Mouse (Mus musculus) embryonic facial prominence, embryonic 10.5 days (tissue): ENCODE results near the gene Engase. TPM values are rescaled to one million over a fixed set of nuclear protein-coding genes. Genes with fewer than 3 reads are reported as not detected.

Source experiments
- DNase-seq: peaks from one replicate; pipeline ENCODE4 v3.0.0-alpha.2; 2017; ENCODE audit warnings: low spot score
- H3K27ac ChIP-seq: fragments of 300-500 bp; sonication (generic); replicated peaks from 2 replicates; pipeline ENCODE4 v1.5.1; 2016; ENCODE audit warnings: mild to moderate bottlenecking
- H3K27me3 ChIP-seq: fragments of 300-500 bp; sonication (generic); replicated peaks from 2 replicates; pipeline ENCODE4 v1.6.1; 2016; ENCODE audit warnings: low read depth, mild to moderate bottlenecking; ENCODE audit not compliant: poor library complexity, severe bottlenecking
- H3K36me3 ChIP-seq: fragments of 300-500 bp; sonication (generic); replicated peaks from 2 replicates; pipeline ENCODE4 v1.6.1; 2016; ENCODE audit warnings: mild to moderate bottlenecking, moderate library complexity
- H3K4me1 ChIP-seq: fragments of 300-500 bp; sonication (generic); 2 replicates; pipeline ENCODE4 v1.6.1; 2016
- H3K4me3 ChIP-seq: fragments of 300-500 bp; sonication (generic); 2 replicates; pipeline ENCODE4 v1.5.1; 2016; ENCODE audit warnings: mild to moderate bottlenecking, moderate library complexity
- H3K9me3 ChIP-seq: fragments of 300-500 bp; sonication (generic); 2 replicates; pipeline ENCODE4 v1.6.1; 2016; ENCODE audit warnings: mild to moderate bottlenecking
- WGBS: fragments of 180-500 bp; shearing (Covaris S2); methylation state at CpG from one replicate; pipeline ENCODE4 v1.1.7; 2016; 5-methylcytosine and 5-hydroxymethylcytosine counted together
- polyA plus RNA-seq: library from polyadenylated mRNA; unstranded; fragments of >200 nt; fragmentation: Nextera tagmentation; extraction: Ambion mirVana; gene quantifications from 2 replicates; pipeline ENCODE4 v1.2.1, GENCODE M21; 2016

Engase gene
- polyA plus RNA-seq: 7.9 and 8.5 TPM in 2 replicates

- Histone ChIP-seq H3K27me3 (no peaks in the 10 kb centered on the region), H3K36me3 (peaks cover 21% of the 10 kb centered on the region), H3K27ac (peak within 1 kb of the TSS; percentile 86), H3K9me3 (no peaks in the 10 kb centered on the region), H3K4me3 (peak within 1 kb of the TSS; percentile 88), H3K4me1 (peaks cover 16% of the 10 kb centered on the region)
- peak; percentile 97 for DNase-seq
- 1% methylated on average over 57 of the region's 57 CpGs for WGBS
Observed at GRCm38 (mm10) chr11:118476396-118477373, at the start of gene Engase. Gene Engase (plus strand): TSS chr11:118476829.

- Histone ChIP-seq H3K4me1 (peaks cover 81% of the 10 kb centered on the region), H3K36me3 (no peaks in the 10 kb centered on the region), H3K27me3 (peaks cover 47% of the 10 kb centered on the region), H3K27ac (peak overlapping the region; percentile 79), H3K4me3 (peak overlapping the region; percentile 49), H3K9me3 (no peaks in the 10 kb centered on the region)
- WGBS: 34% methylated on average over 3 of the region's 3 CpGs
- DNase-seq: no peak
Observed at GRCm38 (mm10) chr11:118427266-118427779, 49.3 kb upstream of the Engase start.

GRCm38 (mm10) chr11:118427986-118428385 lies 48.6 kb upstream of the Engase start, which contains the start of gene C1qtnf1:
Gene C1qtnf1 (plus strand): TSS chr11:118428203.
- peak within 1 kb of the TSS; percentile 79 for H3K27ac ChIP-seq
- peaks cover 82% of the 10 kb centered on the region for H3K4me1 ChIP-seq
- no peaks in the 10 kb centered on the region for H3K9me3 ChIP-seq
- peak; percentile 54 for DNase-seq
- no peaks in the 10 kb centered on the region for H3K36me3 ChIP-seq
- peaks cover 47% of the 10 kb centered on the region for H3K27me3 ChIP-seq
- WGBS: 1% methylated on average over 8 of the region's 8 CpGs
- peak within 1 kb of the TSS; percentile 49 for H3K4me3 ChIP-seq

- Histone ChIP-seq H3K27ac (peak overlapping the region; percentile 79), H3K36me3 (no peaks in the 10 kb centered on the region), H3K27me3 (peaks cover 47% of the 10 kb centered on the region), H3K4me3 (peak overlapping the region; percentile 49), H3K9me3 (no peaks in the 10 kb centered on the region), H3K4me1 (peaks cover 82% of the 10 kb centered on the region)
- WGBS: 7% methylated on average over 11 of the region's 11 CpGs
- peak; percentile 44 for DNase-seq
Observed at GRCm38 (mm10) chr11:118428460-118428868, 48.2 kb upstream of the Engase start.

- H3K27me3 ChIP-seq: peaks cover 41% of the 10 kb centered on the region
- WGBS: 57% methylated on average over 8 of the region's 8 CpGs
- no peaks in the 10 kb centered on the region for H3K9me3 ChIP-seq
- peaks cover 82% of the 10 kb centered on the region for H3K4me1 ChIP-seq
- DNase-seq: no peak
- peak overlapping the region; percentile 79; the same call in 1 of the 2 replicates for H3K27ac ChIP-seq
- H3K4me3 ChIP-seq: peak overlapping the region; percentile 49
- H3K36me3 ChIP-seq: no peaks in the 10 kb centered on the region
Observed at GRCm38 (mm10) chr11:118428944-118429709, 47.5 kb upstream of the Engase start.

- Histone ChIP-seq H3K4me3 (no peak overlapping the region), H3K9me3 (no peaks in the 10 kb centered on the region), H3K27me3 (peaks cover 37% of the 10 kb centered on the region), H3K4me1 (peaks cover 83% of the 10 kb centered on the region), H3K27ac (peak overlapping the region; percentile 65), H3K36me3 (no peaks in the 10 kb centered on the region)
- DNase-seq: no peak
- WGBS: 59% methylated on average over 4 of the region's 4 CpGs
Observed at GRCm38 (mm10) chr11:118430291-118430885, 46.2 kb upstream of the Engase start.

- Histone ChIP-seq H3K27me3 (peaks cover 35% of the 10 kb centered on the region), H3K4me1 (peaks cover 87% of the 10 kb centered on the region), H3K9me3 (no peaks in the 10 kb centered on the region), H3K4me3 (no peak overlapping the region), H3K36me3 (no peaks in the 10 kb centered on the region), H3K27ac (peak overlapping the region; percentile 65)
- no peak for DNase-seq
- WGBS: 67% methylated on average over 16 of the region's 16 CpGs
Observed at GRCm38 (mm10) chr11:118431100-118431948, 45.3 kb upstream of the Engase start.

- peaks cover 17% of the 10 kb centered on the region; the same call in 1 of the 2 replicates for H3K27me3 ChIP-seq
- peaks cover 86% of the 10 kb centered on the region for H3K4me1 ChIP-seq
- peak overlapping the region; percentile 36; the same call in 1 of the 2 replicates for H3K4me3 ChIP-seq
- no peaks in the 10 kb centered on the region for H3K9me3 ChIP-seq
- DNase-seq: no peak
- WGBS: 78% methylated on average over 10 of the region's 10 CpGs
- no peaks in the 10 kb centered on the region for H3K36me3 ChIP-seq
- H3K27ac ChIP-seq: peak overlapping the region; percentile 57; the same call in 1 of the 2 replicates
Observed at GRCm38 (mm10) chr11:118433398-118433868, 43.2 kb upstream of the Engase start.

- Histone ChIP-seq H3K4me3 (peak overlapping the region; percentile 36), H3K27me3 (peaks cover 12% of the 10 kb centered on the region; the same call in 1 of the 2 replicates), H3K27ac (peak overlapping the region; percentile 57; the same call in 1 of the 2 replicates), H3K9me3 (no peaks in the 10 kb centered on the region), H3K36me3 (no peaks in the 10 kb centered on the region), H3K4me1 (peaks cover 86% of the 10 kb centered on the region)
- DNase-seq: no peak
- 57% methylated on average over 13 of the region's 13 CpGs for WGBS
Observed at GRCm38 (mm10) chr11:118434093-118434492, 42.5 kb upstream of the Engase start.

GRCm38 (mm10) chr11:118436471-118436935 lies 40.1 kb upstream of the Engase start:
- Histone ChIP-seq H3K36me3 (no peaks in the 10 kb centered on the region), H3K9me3 (no peaks in the 10 kb centered on the region), H3K4me1 (peaks cover 76% of the 10 kb centered on the region), H3K27ac (peak overlapping the region; percentile 51), H3K27me3 (peaks cover 3% of the 10 kb centered on the region; the same call in 1 of the 2 replicates), H3K4me3 (no peak overlapping the region)
- WGBS: 29% methylated on average over 6 of the region's 6 CpGs
- no peak for DNase-seq
